ENCODE assay signal across 8 mouse cellular contexts in genomic region chr6:47978897-47979368, GRCm38 (mm10). TPM values are rescaled to one million over a fixed set of nuclear protein-coding genes. Genes with fewer than 3 reads are reported as not detected.
DNase-seq lines count a peak whose midpoint lies in the region; ATAC-seq and TF ChIP-seq lines count a peak whose summit lies in the region.

No protein-coding gene starts in this region.

- no peak overlapping the region for H3K27ac ChIP-seq in left cerebral cortex, adult 2 months

- TF ChIP-seq CTCF in left cerebral cortex, adult 2 months (IDR thresholded peaks at IDR 0.05): peak; percentile 69

- H3K4me3 ChIP-seq in left cerebral cortex, adult 2 months: no peak overlapping the region

- peak; percentile 91 for DNase-seq in adipocyte (ENCODE audit: low spot score)
- peak; percentile 84 to 85 for DNase-seq in cerebellum, postnatal 14 days
- peak; percentile 61 for DNase-seq in gastrocnemius, postnatal 10 days
- DNase-seq in induced T-regulatory cell, adult 2 months (ENCODE audit: low read depth): peak; percentile 68
- DNase-seq in left cerebral cortex, adult 2 months (ENCODE audit: extremely low spot score in 1 of 2, low spot score in 2 of 2): peak; percentile 73 to 78
- DNase-seq in right cerebral cortex, postnatal 25 days: peak; percentile 54
- DNase-seq in yolk sac, embryonic 10.5 days (ENCODE audit: low spot score): peak; percentile 82

- peak; percentile 89 for ATAC-seq in megakaryocyte, adult 5-6 weeks (ENCODE audit: poor library complexity, severe bottlenecking)

- intact Hi-C loops in left cerebral cortex, adult 2 months (cut with DNase I): no loop called here

RNA-seq across cellular contexts. Expression of gene Zfp956, which starts 25.7 kb away (rescaled TPM):
- total RNA-seq in gastrocnemius, postnatal 10 days (2021): 1 to 10 TPM; 4.3 to 6.0 TPM
- total RNA-seq in left cerebral cortex, adult 2 months (2021): 10 to 100 TPM; 18.3 to 22.6 TPM
- 0.69 and 0.80 TPM in 2 replicates for total RNA-seq in megakaryocyte, adult 5-6 weeks (2015)
- 2.5 and 2.9 TPM in 2 replicates for total RNA-seq in megakaryocyte, adult 5-6 weeks (2017)

RNA-seq across cellular contexts. Expression of gene Zfp212, which starts 58.7 kb away (rescaled TPM):
- total RNA-seq in gastrocnemius, postnatal 10 days (2021): 10 to 100 TPM in 1 of 2 experiments, 1 to 10 TPM in 1; 9.8 to 12.7 TPM
- total RNA-seq in left cerebral cortex, adult 2 months (2021): 10 to 100 TPM; 17.3 to 19.1 TPM
- total RNA-seq in megakaryocyte, adult 5-6 weeks (2015): 7.1 and 8.8 TPM in 2 replicates
- total RNA-seq in megakaryocyte, adult 5-6 weeks (2017): 7.2 and 9.1 TPM in 2 replicates
